Mouse (Mus musculus): Measurements from ENCODE around the gene Sorbs1. TPM values are rescaled to one million over a fixed set of nuclear protein-coding genes. Genes with fewer than 3 reads are reported as not detected.

Sorbs1 gene
- total and polyA plus RNA-seq, 3 experiments: 2.1 to 6.2 (median 3.6) TPM

DNA sequence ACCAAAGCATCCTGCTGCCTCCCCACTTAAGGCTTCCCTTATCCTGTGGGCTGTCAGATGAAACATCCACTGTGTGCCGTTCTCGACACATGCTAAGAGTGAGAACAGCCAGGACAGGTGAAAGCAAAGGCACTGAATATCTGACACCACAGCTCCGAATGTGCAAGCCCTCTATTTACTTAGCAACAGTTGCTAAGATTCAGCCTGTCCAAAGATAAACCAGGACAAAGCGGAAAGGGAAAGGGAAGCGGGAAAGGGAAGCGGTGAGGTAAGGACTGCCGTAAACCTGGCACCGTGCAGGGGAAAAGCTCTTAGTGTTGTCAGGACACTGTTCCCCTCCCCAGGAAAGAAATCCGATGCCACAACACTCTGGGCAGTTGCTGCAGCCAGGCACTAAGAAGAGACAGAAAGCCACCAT lies 75.9 kb downstream of the Sorbs1 start:
- in situ Hi-C loops (cut with MboI; ENCODE audit: low pct_ligation_motif_present, low pct_unique_long_range_greater_than_20kb, low sequenced_read_pairs): no loop called here
- dilution Hi-C loops (cut with MboI; ENCODE audit: extremely low pct_ligation_motif_present, extremely low pct_unique_long_range_greater_than_20kb, low sequenced_read_pairs): no loop called here
- Histone ChIP-seq H3K27me3 (replicated peaks) (no peaks in the 10 kb centered on the region), H3K4me3 (replicated peaks in 1 of 3; ENCODE audit: low read depth in 2 of 3, low read length in 2 of 3, poor library complexity in 1 of 3) (no peak overlapping the region), H3K9me3 (replicated peaks; ENCODE audit: low read length) (no peaks in the 10 kb centered on the region), H3K79me2 (replicated peaks; ENCODE audit: control insufficient read depth, extremely low read depth, insufficient read depth, poor library complexity, severe bottlenecking) (no peaks in the 10 kb centered on the region), H3K9ac (ENCODE audit: insufficient read depth, low read depth) (no peak overlapping the region), H3K4me2 (ENCODE audit: insufficient read depth, low read depth, poor library complexity, severe bottlenecking) (no peak overlapping the region), H3K27ac (ENCODE audit: insufficient read depth, low read depth) (no peak overlapping the region), H3K4me1 (ENCODE audit: control insufficient read depth in 1 of 2, insufficient read depth in 2 of 2) (peaks cover 8 to 23% of the 10 kb centered on the region in 2 experiments), H3K36me3 (replicated peaks in 1 of 2; ENCODE audit: control insufficient read depth in 1 of 2, insufficient read depth in 1 of 2, low read length in 1 of 2) (no peaks in the 10 kb centered on the region)
- TF ChIP-seq ETS1 (conservative IDR thresholded peaks at IDR 0.05; ENCODE audit: low read depth, low read length) (no peak), POLR2A (IDR thresholded peaks at IDR 0.05; ENCODE audit: low read depth, low read length) (no peak), MXI1 (IDR thresholded peaks at IDR 0.05; ENCODE audit: low read depth, low read length) (no peak), MAZ (IDR thresholded peaks at IDR 0.05; ENCODE audit: low read depth, low read length) (no peak), NRF1 (IDR thresholded peaks at IDR 0.05; ENCODE audit: low read depth, low read length) (no peak), CTCF (conservative IDR thresholded peaks at IDR 0.05 in 1 of 2, IDR thresholded peaks at IDR 0.05 in 1 of 2; ENCODE audit: low read depth in 2 of 2, low read length in 2 of 2) (no peak), ELF1 (IDR thresholded peaks at IDR 0.05; ENCODE audit: low read depth, low read length) (no peak), SMC3 (IDR thresholded peaks at IDR 0.05; ENCODE audit: low read depth, low read length) (no peak), ZNF384 (IDR thresholded peaks at IDR 0.05; ENCODE audit: low read depth, low read length) (no peak), MAX (IDR thresholded peaks at IDR 0.05; ENCODE audit: low read length) (no peak), MEF2A (IDR thresholded peaks at IDR 0.05; ENCODE audit: borderline replicate concordance, low read depth, low read length) (no peak), GABPA (IDR thresholded peaks at IDR 0.05; ENCODE audit: insufficient replicate concordance, low read depth, low read length) (no peak), UBTF (IDR thresholded peaks at IDR 0.05; ENCODE audit: low read depth, low read length) (no peak), USF2 (conservative IDR thresholded peaks at IDR 0.05; ENCODE audit: low read depth, low read length) (no peak), POLR2AphosphoS2 (IDR thresholded peaks at IDR 0.05; ENCODE audit: low read depth, low read length) (no peak), KAT2A (IDR thresholded peaks at IDR 0.05; ENCODE audit: insufficient replicate concordance, low read length) (no peak), EP300 (IDR thresholded peaks at IDR 0.05; ENCODE audit: low read length) (no peak), BHLHE40 (IDR thresholded peaks at IDR 0.05; ENCODE audit: low read depth, low read length) (no peak), ZC3H11A (IDR thresholded peaks at IDR 0.05; ENCODE audit: low read depth, low read length) (no peak)
- DNase-seq (ENCODE audit: extremely low read depth): no peak

- Histone ChIP-seq H3K4me2 (ENCODE audit: insufficient read depth, low read depth, poor library complexity, severe bottlenecking) (no peak overlapping the region), H3K9ac (ENCODE audit: insufficient read depth, low read depth) (no peak overlapping the region), H3K27ac (ENCODE audit: insufficient read depth, low read depth) (no peak overlapping the region), H3K4me1 (ENCODE audit: control insufficient read depth in 1 of 2, insufficient read depth in 2 of 2) (peaks cover 8 to 23% of the 10 kb centered on the region in 2 experiments), H3K27me3 (replicated peaks) (no peaks in the 10 kb centered on the region), H3K36me3 (replicated peaks in 1 of 2; ENCODE audit: control insufficient read depth in 1 of 2, insufficient read depth in 1 of 2, low read length in 1 of 2) (no peaks in the 10 kb centered on the region), H3K79me2 (replicated peaks; ENCODE audit: control insufficient read depth, extremely low read depth, insufficient read depth, poor library complexity, severe bottlenecking) (no peaks in the 10 kb centered on the region), H3K4me3 (replicated peaks in 1 of 3; ENCODE audit: low read depth in 2 of 3, low read length in 2 of 3, poor library complexity in 1 of 3) (no peak overlapping the region), H3K9me3 (replicated peaks; ENCODE audit: low read length) (no peaks in the 10 kb centered on the region)
- DNase-seq (ENCODE audit: extremely low read depth): no peak
- dilution Hi-C loops (cut with MboI; ENCODE audit: extremely low pct_ligation_motif_present, extremely low pct_unique_long_range_greater_than_20kb, low sequenced_read_pairs) (no loop called here), in situ Hi-C loops (cut with MboI; ENCODE audit: low pct_ligation_motif_present, low pct_unique_long_range_greater_than_20kb, low sequenced_read_pairs) (no loop called here)
- TF ChIP-seq CTCF (conservative IDR thresholded peaks at IDR 0.05 in 1 of 2, IDR thresholded peaks at IDR 0.05 in 1 of 2; ENCODE audit: low read depth in 2 of 2, low read length in 2 of 2) (no peak), HCFC1 (IDR thresholded peaks at IDR 0.05; ENCODE audit: low read depth, low read length) (no peak), IRF4 (IDR thresholded peaks at IDR 0.05; ENCODE audit: low read depth, low read length) (no peak), ELF1 (IDR thresholded peaks at IDR 0.05; ENCODE audit: low read depth, low read length) (no peak), ETS1 (conservative IDR thresholded peaks at IDR 0.05; ENCODE audit: low read depth, low read length) (no peak), TBP (conservative IDR thresholded peaks at IDR 0.05; ENCODE audit: low read depth, low read length) (no peak), USF2 (conservative IDR thresholded peaks at IDR 0.05; ENCODE audit: low read depth, low read length) (no peak), SMC3 (IDR thresholded peaks at IDR 0.05; ENCODE audit: low read depth, low read length) (no peak), GABPA (IDR thresholded peaks at IDR 0.05; ENCODE audit: insufficient replicate concordance, low read depth, low read length) (no peak), BHLHE40 (IDR thresholded peaks at IDR 0.05; ENCODE audit: low read depth, low read length) (no peak), MAFK (IDR thresholded peaks at IDR 0.05; ENCODE audit: insufficient replicate concordance, low read length) (no peak), UBTF (IDR thresholded peaks at IDR 0.05; ENCODE audit: low read depth, low read length) (no peak), RAD21 (IDR thresholded peaks at IDR 0.05; ENCODE audit: low read depth, low read length) (no peak), MAX (IDR thresholded peaks at IDR 0.05; ENCODE audit: low read length) (no peak)
Observed at GRCm38 (mm10) chr19:40436465-40437200, 76.9 kb downstream of the Sorbs1 start.

All from CH12.LX (cell line).